18 mouse cellular contexts compared by ENCODE assay signal in the genomic region with DNA sequence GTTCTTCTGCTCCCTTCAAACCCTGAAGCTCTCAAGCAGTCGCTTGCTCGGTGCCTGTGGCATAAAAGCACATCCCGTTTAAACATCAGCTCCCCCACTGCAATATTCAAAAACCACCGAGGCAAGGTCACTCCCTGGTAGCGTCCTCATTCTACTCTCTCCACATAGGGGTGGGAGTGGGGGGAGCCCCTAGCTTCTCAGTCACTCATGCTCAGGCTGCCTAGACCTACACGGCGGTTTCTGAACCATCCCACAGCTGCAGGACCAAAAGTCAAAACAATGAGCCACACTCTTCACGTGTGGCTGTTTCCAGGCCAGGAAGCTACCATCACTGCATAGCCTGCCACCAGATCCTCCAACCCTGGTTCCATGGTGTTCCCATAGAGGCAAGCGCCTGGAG. TPM values are rescaled to one million over a fixed set of nuclear protein-coding genes. Genes with fewer than 3 reads are reported as not detected.
DNase-seq lines count a peak whose midpoint lies in the region; ATAC-seq and TF ChIP-seq lines count a peak whose summit lies in the region.
"Had no signal": no experiment of that assay in that cellular context is flagged by ENCODE, and none has a peak within 500 bp of the region (broad histone marks: within the 10 kb centered on the region; RNA-seq: fewer than 3 reads in every experiment).

No protein-coding gene starts in this region.

- H3K27me3 ChIP-seq in liver, embryonic 11.5 days (replicated peaks; ENCODE audit: control insufficient read depth, insufficient read depth, low read length): no peaks in the 10 kb centered on the region
- H3K27me3 ChIP-seq: embryonic facial prominence, embryonic 15.5 days; forebrain, embryonic 15.5 days; lung, embryonic 15.5 days; midbrain, embryonic 12.5 days; neural tube, embryonic 12.5 days had no signal

- no peak for TF ChIP-seq CTCF in bone marrow, adult 2 months (IDR thresholded peaks at IDR 0.05; ENCODE audit: control insufficient read depth, insufficient read depth, low read length)

- no peaks in the 10 kb centered on the region for H3K9me3 ChIP-seq in liver, embryonic 11.5 days (ENCODE audit: control insufficient read depth, low read length)
- H3K9me3 ChIP-seq: embryonic facial prominence, embryonic 15.5 days; forebrain, embryonic 15.5 days; heart, embryonic 10.5 days; lung, embryonic 15.5 days; midbrain, embryonic 12.5 days; neural tube, embryonic 12.5 days had no signal

- 53% methylated on average over 9 of the region's 9 CpGs for WGBS in liver, embryonic 11.5 days
- 13% methylated on average over 9 of the region's 9 CpGs for WGBS in bone marrow, adult 2 months

- H3K27ac ChIP-seq in liver, embryonic 11.5 days (ENCODE audit: low read depth, low read length): no peak overlapping the region
- H3K27ac ChIP-seq in bone marrow, adult 2 months (ENCODE audit: control insufficient read depth, insufficient read depth, low read depth, low read length, poor library complexity): peak overlapping the region; percentile 85
- H3K27ac ChIP-seq: embryonic facial prominence, embryonic 15.5 days; forebrain, embryonic 15.5 days; gastrocnemius, adult 2 months; kidney, postnatal 0 days; lung, embryonic 15.5 days; midbrain, embryonic 12.5 days; neural tube, embryonic 12.5 days had no signal

- H3K4me2 ChIP-seq in liver, embryonic 11.5 days: peak overlapping the region; percentile 34; the same call in 1 of the 2 replicates
- H3K4me2 ChIP-seq: embryonic facial prominence, embryonic 15.5 days; forebrain, embryonic 15.5 days; lung, embryonic 15.5 days; midbrain, embryonic 12.5 days; neural tube, embryonic 12.5 days had no signal

- H3K36me3 ChIP-seq in liver, embryonic 11.5 days (ENCODE audit: control insufficient read depth, insufficient read depth, low read length): no peaks in the 10 kb centered on the region
- H3K36me3 ChIP-seq: embryonic facial prominence, embryonic 15.5 days; forebrain, embryonic 15.5 days; lung, embryonic 15.5 days; midbrain, embryonic 12.5 days; neural tube, embryonic 12.5 days had no signal

- no peak overlapping the region for H3K4me3 ChIP-seq in liver, embryonic 11.5 days (ENCODE audit: low read depth, low read length)
- H3K4me3 ChIP-seq in bone marrow, adult 2 months (replicated peaks; ENCODE audit: control insufficient read depth, low read depth, low read length): peak overlapping the region; percentile 57
- H3K4me3 ChIP-seq: embryonic facial prominence, embryonic 15.5 days; forebrain, embryonic 15.5 days; gastrocnemius, adult 2 months; heart, embryonic 10.5 days; lung, embryonic 15.5 days; midbrain, embryonic 12.5 days; neural tube, embryonic 12.5 days had no signal

- H3K9ac ChIP-seq in liver, embryonic 11.5 days (ENCODE audit: low read depth, low read length): no peak overlapping the region
- H3K9ac ChIP-seq: embryonic facial prominence, embryonic 15.5 days; forebrain, embryonic 15.5 days; lung, embryonic 15.5 days; midbrain, embryonic 12.5 days; neural tube, embryonic 12.5 days had no signal

- no peak for ATAC-seq in liver, embryonic 11.5 days (replicated peaks; ENCODE audit: low FRiP score)
- peak; percentile 31 for ATAC-seq in monocyte, adult 5-6 weeks (replicated peaks; ENCODE audit: insufficient number of reproducible peaks, low FRiP score, low TSS enrichment, poor library complexity, severe bottlenecking)
- ATAC-seq in erythroblast, adult 5-6 weeks (replicated peaks; ENCODE audit: low FRiP score, poor library complexity, severe bottlenecking): no peak
- ATAC-seq: forebrain, embryonic 15.5 days had no signal

- peaks cover 12% of the 10 kb centered on the region for H3K4me1 ChIP-seq in liver, embryonic 11.5 days (replicated peaks; ENCODE audit: control insufficient read depth, insufficient read depth, low read length)
- peaks cover 14% of the 10 kb centered on the region for H3K4me1 ChIP-seq in bone marrow, adult 2 months (ENCODE audit: control insufficient read depth, insufficient read depth, low read length)
- H3K4me1 ChIP-seq: embryonic facial prominence, embryonic 15.5 days had no signal

- TF ChIP-seq POLR2A in bone marrow, adult 2 months (IDR thresholded peaks at IDR 0.05; ENCODE audit: borderline replicate concordance, control insufficient read depth, low read depth, low read length): no peak

- no peak for DNase-seq in liver, embryonic 11.5 days (ENCODE audit: low spot score)
- DNase-seq in liver: no peak
- DNase-seq in CD4-positive helper T cell, adult 2 months (ENCODE audit: low read depth, low spot score): peak; percentile 66
- DNase-seq in kidney, adult 11 months: no peak
- DNase-seq in gastrocnemius, postnatal 14 days: no peak
- DNase-seq: cerebellum, adult 11-12 months; gastrocnemius, adult 2 months; left cerebral cortex, postnatal 4 days had no signal

- intact Hi-C loops in gastrocnemius, postnatal 14 days (cut with DNase I; ENCODE audit: low total_unique reads): no loop called here

RNA-seq across cellular contexts. Expression of gene Gfod1, which starts 53.9 kb away (rescaled TPM):
- polyA plus RNA-seq in liver, embryonic 11.5 days (2014; fragmentation: Nextera tagmentation; extraction: Ambion mirVana): 0.37 and 0.42 TPM in 2 replicates
- 3.4 and 10.4 TPM in 2 replicates for polyA plus RNA-seq in bone marrow, adult 2 months (2011; ENCODE audit: insufficient read depth, insufficient read length, low replicate concordance, missing spikeins)
- 19.6 to 26.1 TPM (median 20.8 TPM) in 3 replicates for total RNA-seq in monocyte, adult 5-6 weeks (2017)
- 1 to 10 TPM; 5.2 to 5.3 TPM for total RNA-seq in gastrocnemius, postnatal 14 days (2021)
- 0.63 and 1.3 TPM in 2 replicates for total RNA-seq in erythroblast, adult 5-6 weeks (2015; ENCODE audit: low replicate concordance)
- total RNA-seq in erythroblast, adult 5-6 weeks (2017; ENCODE audit: low replicate concordance): 0.84 and 2.3 TPM in 2 replicates
